Mouse (Mus musculus) monocyte, adult 5-6 weeks (primary cell): ENCODE results near the gene Egfr. TPM values are rescaled to one million over a fixed set of nuclear protein-coding genes. Genes with fewer than 3 reads are reported as not detected.
A peak's percentile ranks its signal among the peaks of the same experiment; 100 is the strongest.

Source experiments
- ATAC-seq: fragments of 153-309, 156-312 bp; replicated peaks from 2 replicates; pipeline ENCODE4 v1.8.0; 2017; ENCODE audit warnings: mild to moderate bottlenecking; ENCODE audit not compliant: low TSS enrichment, insufficient number of reproducible peaks, severe bottlenecking, poor library complexity, low FRiP score
- total RNA-seq: library from RNA; stranded (forward); fragments of 200-1000, 200-491, 200-594 nt; gene quantifications from 3 replicates; pipeline ENCODE4 v1.2.3, GENCODE M21; 2017

Egfr gene
- total RNA-seq, 1 experiment from 2014 or later: 0.19 TPM

DNA sequence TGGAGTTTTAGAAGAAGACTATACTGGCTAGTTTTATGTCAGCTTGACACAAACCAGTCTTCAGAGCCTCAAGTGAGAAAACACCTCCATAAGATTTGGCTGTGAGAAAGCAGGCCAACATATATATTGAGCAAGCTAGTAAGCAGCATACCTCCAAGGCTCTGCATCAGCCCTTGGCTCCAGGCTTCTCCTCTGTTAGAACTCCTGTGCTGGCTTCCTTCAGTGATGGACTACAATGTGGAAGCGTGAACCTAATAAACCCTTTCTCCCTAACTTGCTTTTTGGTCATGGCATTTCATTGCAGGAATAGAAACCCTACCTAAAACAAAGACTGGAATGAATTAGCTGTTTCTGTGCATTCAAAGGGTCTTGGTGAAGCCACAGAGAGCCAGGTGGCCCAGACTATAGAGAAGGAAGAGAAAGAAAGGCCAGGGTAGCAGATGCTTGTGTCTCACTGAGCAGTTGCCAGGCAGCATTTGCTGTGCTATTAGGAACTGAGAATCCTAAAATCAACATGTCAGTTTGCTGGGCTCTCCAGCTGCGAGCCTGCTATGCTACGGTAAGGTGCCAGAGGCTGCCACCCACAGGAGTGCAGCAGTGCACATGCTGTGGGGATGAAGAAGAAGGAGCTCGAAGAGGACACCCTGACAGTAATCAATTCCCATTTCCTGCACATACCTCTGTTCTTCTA is 189.2 kb downstream of the Egfr start:
- ATAC-seq: no peak

DNA sequence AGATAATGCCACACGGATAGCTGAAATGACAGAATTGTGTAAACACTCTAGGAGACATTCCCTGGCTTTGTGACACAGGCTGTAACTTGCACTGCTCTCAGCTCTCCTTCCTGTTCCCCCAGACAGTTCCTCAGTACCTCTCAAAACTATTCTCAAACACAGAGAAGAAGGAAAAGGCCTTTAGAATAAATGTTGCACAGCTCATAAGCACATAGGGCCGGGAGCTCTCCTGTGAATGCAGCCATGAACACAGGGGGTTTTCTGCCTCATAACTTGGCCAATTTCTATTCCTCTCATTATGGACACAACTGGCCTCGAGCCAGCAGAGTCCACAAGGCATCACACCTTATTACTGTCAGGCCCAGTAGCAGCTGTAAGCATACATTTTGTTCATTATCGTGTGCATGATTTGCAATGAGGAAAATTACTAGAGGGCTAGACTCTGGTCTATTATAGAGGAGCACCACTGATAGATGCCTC is 190.0 kb downstream of the Egfr start:
- ATAC-seq: no peak

DNA sequence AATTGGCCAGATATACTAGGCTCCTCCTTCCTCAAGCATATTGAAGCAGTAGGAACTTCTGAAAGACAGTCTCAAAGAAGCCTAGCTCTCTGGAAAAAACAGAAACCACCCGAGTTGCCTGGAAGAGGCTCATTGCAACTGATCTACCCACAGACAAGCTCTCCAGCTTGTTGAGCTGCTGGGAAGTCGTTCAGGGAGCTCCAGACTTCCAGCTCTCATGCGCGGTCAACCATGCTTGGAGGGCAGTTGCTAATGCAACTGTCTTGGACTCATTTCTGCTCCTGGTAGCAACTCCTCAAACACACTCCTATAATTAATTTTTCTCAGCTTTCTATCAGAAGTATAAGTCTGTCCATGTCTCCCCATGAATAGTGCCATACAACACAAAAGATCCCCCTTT is 191.0 kb downstream of the Egfr start:
- no peak for ATAC-seq

DNA sequence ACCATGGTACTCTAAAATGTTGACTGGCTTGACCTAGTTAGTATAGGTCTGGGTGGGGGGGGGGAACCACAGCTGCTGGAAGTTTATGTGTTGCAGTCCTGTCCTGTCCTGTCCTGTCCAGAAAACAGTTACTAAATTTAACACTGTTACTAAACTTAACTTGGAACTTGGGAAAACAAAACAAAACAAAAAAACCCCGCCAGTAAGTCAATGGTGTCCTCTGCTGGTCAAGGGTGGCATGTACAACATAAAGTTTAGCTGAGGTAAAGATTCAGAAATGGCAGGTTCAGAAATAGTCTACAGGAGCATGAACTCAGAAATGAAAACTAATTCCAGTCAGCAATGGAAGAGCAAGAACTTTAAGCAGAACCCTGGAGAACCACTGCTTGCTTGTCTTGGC is 196.8 kb downstream of the Egfr start:
- ATAC-seq: no peak

DNA sequence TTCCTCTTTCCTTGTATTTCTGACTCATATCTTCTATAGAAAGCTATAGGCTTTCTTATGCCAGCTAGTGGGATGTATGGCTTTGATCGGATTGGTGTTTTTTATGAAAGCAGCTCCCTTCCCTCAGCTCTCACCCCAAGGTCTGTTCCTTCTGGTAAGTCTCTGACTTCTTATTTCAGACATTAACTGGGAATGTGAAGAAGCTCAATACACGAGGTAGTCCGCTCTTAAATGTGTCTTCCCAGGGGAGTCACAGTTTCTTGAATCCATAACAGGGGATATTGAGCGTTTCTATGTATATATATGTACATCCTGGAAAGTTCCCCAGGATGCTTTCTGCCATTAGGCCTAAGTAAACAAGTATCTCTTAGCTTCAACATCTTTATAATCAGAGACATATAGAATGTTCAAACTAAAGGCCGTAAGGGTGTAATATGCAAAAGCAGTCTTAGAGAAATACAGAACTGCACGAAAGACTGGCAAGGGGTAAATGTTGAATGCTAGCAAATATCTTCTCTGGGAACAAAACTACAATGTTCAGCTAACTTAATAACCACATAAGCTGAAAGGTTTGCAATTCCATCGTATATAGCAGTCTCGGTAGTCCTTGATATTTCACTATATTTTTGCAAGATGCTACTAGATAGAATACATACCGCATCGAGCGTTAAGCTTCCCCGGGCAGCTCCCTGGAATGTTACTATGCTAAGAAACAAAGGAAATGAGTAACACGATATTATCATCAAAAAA is 198.4 kb downstream of the Egfr start:
- no peak for ATAC-seq

DNA sequence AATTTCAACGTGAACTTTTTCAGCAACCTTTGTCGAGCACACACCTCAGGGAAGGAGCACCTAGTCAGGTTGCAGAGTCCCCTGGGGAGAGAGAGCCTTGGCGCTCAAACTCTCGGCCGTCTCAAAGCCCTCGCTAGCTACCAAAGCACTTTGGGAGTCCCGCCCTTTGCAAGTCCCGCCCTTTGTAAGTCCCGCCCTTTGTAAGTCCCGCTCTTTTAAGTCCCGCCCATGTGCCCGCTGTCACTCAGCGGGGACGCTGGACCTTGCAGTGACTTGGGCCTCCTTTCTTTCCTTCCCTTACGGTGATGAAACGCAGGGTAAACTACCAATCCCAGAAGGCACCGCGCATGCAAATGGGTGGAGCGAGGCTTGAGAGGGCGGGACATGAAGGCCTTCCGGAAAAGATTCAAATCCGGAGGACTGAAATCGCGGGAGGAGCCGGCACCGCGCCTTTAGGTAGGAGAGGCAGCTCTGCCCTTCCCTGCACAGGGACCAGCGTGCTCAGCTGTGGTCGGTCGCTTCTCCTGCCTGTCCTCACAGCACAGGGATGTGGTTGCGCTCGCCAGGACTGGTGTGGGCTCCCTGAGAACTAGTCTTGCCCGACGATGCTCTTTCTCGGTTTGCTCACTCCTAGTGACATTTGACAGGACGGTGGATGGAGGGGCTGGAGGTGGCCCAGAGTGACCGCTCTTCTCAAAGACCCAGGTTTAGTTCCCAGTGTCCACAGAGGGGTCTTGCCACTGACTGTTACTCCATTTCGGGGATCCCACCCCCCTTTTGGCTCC is 199.2 kb downstream of the Egfr start, which contains the start of gene Fbxo48:
Gene Fbxo48 (plus strand): TSS at position 400 of the 785 bp plus-strand sequence.
- ATAC-seq: peak; percentile 98

DNA sequence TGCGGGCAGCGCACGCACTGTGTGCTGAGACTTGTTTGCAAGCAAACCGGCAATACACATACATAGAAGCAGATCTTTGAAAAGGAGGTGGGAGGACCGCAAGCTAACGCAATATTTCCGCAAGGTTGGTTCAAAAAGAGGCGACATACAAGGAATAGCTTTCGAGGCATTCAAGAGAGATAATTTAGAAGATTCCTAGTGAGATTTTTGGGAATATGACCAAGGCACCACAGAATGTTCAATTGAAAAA is 199.7 kb downstream of the Egfr start:
- no peak for ATAC-seq

DNA sequence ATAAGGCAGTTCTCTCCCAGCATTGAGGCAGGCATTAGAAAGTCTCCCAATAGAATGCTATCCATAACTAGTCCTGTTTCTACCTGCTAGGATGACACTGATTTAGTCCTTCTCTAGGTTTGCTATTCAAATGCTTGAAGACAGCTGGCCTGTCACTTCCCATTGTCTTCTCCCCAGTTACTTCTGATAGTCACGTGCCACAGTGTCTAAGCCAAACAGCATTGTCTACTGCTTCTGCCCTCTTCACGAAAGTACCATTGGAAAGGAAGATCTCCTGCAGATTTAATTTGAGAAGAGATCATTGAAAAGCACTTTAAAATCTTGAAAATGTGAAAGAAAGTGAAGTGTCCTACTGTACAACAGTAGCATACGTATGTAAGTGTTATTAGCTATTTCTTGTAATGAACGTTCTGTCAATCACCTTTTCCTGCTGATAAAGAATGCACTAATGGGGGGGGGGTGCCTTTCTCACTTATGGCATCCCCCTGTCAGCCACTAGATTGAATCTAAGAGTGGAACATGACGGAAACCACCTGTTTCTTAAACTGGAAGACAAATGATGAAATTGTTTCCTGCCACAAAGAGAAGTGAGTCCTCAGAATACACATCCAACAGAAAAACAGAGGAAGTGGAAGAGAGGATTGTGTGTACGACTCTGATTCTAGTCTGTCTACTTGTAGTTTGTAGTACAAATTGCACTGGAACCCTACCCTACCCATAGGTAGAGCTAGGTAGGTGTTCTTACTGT is 204.3 kb downstream of the Egfr start:
- peak; percentile 82 for ATAC-seq

DNA sequence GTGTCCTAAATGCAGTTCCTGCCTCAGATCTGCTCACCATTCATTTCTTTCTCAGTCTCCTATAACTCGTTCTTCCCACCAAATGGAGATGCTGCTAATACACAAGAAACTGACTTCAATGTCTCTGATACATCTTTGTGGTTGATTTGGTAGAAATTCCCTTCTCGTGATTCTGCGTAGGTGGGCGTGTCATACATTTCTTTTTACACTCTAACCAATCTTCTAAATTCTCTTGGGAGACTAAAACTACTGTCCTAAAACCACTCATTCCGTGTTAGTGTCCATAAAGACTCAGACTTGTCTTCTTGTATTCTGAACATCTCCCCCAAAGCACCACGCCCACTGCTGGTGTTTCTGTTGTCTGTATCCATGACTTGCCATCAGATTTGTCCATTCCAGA is 205.0 kb downstream of the Egfr start:
- no peak for ATAC-seq

DNA sequence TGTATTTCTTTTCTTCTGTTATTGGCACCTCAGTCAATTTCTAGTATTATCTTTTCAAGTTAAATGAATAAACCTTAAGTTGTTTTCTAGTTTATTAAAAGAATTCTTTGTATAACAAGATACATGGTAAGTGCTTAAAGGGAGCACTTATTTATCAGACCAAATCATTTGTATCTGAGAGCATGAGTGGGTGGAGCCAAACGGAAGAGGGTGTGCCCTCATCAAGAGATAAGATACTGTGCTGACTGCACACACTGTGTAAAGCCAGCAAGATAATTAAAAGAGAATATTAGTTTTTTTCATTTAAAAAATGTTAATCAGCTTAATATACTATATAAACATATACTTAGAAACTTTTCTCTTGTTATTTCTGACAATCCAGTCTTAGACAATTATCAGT is 206.5 kb downstream of the Egfr start:
- ATAC-seq: no peak

Other genes with a start within 250 kb of the Egfr start
- 26.0 to 62.3 TPM (median 41.2 TPM) in 3 replicates for gene Sec61g, start 243.7 kb upstream of the Egfr start, total RNA-seq
- 0.32 to 5.6 TPM (median 3.6 TPM) in 3 replicates for gene Fbxo48, start 199.2 kb downstream of the Egfr start, total RNA-seq